Mouse (Mus musculus) kidney, embryonic 14.5 days (tissue): Measurements from ENCODE around the gene Serpinc1. TPM values are rescaled to one million over a fixed set of nuclear protein-coding genes. Genes with fewer than 3 reads are reported as not detected.

Source experiments
- ATAC-seq: fragments of 200-750 bp; cut with Nextera tagmentation; 2 replicates; pipeline ENCODE4 v1.8.0; 2017; ENCODE audit warnings: moderate number of reproducible peaks, mild to moderate bottlenecking, moderate TSS enrichment, moderate library complexity; ENCODE audit not compliant: low FRiP score, low TSS enrichment
- H3K27ac ChIP-seq: fragments of 300-500 bp; sonication (generic); 2 replicates; pipeline ENCODE4 v1.5.1; 2014; ENCODE audit warnings: low read depth, mild to moderate bottlenecking, low read length, moderate library complexity, mixed read lengths
- H3K27me3 ChIP-seq: fragments of 300-500 bp; sonication (generic); 2 replicates; pipeline ENCODE4 v1.6.1; 2014; ENCODE audit warnings: mild to moderate bottlenecking, low read length; ENCODE audit not compliant: control insufficient read depth, insufficient read depth
- H3K36me3 ChIP-seq: fragments of 300-500 bp; sonication (generic); 2 replicates; pipeline ENCODE4 v1.6.1; 2014; ENCODE audit warnings: low read length, mixed read lengths; ENCODE audit not compliant: control insufficient read depth, insufficient read depth
- H3K4me1 ChIP-seq: fragments of 300-500 bp; sonication (generic); 2 replicates; pipeline ENCODE4 v1.6.1; 2014; ENCODE audit warnings: low read length, mixed read lengths; ENCODE audit not compliant: control insufficient read depth, insufficient read depth
- H3K4me2 ChIP-seq: fragments of 300-500 bp; sonication (generic); replicated peaks from 2 replicates; pipeline ENCODE4 v1.6.1; 2014; ENCODE audit warnings: low read depth, mild to moderate bottlenecking, low read length
- H3K4me3 ChIP-seq: fragments of 300-500 bp; sonication (generic); 2 replicates; pipeline ENCODE4 v1.5.1; 2014; ENCODE audit warnings: mild to moderate bottlenecking, low read length
- H3K9ac ChIP-seq: fragments of 300-500 bp; sonication (generic); 2 replicates; pipeline ENCODE4 v1.6.1; 2014; ENCODE audit warnings: low read depth, mild to moderate bottlenecking, low read length, moderate library complexity
- H3K9me3 ChIP-seq: fragments of 300-500 bp; sonication (generic); 2 replicates; pipeline ENCODE4 v1.6.1; 2016; ENCODE audit warnings: low read length; ENCODE audit not compliant: control insufficient read depth
- WGBS: fragments of 180-500 bp; shearing (Covaris S2); extraction: QIAGEN DNeasy Blood & Tissue Kit; methylation state at CpG from one replicate; pipeline ENCODE4 v1.1.7; 2014; 5-methylcytosine and 5-hydroxymethylcytosine counted together
- polyA plus RNA-seq: library from polyadenylated mRNA; unstranded; fragments of >200 nt; fragmentation: Nextera tagmentation; extraction: Ambion mirVana; gene quantifications from 2 replicates; pipeline ENCODE4 v1.2.1, GENCODE M21; 2014

Gene Serpinc1
- polyA plus RNA-seq: 1.9 and 2.2 TPM in 2 replicates

DNA sequence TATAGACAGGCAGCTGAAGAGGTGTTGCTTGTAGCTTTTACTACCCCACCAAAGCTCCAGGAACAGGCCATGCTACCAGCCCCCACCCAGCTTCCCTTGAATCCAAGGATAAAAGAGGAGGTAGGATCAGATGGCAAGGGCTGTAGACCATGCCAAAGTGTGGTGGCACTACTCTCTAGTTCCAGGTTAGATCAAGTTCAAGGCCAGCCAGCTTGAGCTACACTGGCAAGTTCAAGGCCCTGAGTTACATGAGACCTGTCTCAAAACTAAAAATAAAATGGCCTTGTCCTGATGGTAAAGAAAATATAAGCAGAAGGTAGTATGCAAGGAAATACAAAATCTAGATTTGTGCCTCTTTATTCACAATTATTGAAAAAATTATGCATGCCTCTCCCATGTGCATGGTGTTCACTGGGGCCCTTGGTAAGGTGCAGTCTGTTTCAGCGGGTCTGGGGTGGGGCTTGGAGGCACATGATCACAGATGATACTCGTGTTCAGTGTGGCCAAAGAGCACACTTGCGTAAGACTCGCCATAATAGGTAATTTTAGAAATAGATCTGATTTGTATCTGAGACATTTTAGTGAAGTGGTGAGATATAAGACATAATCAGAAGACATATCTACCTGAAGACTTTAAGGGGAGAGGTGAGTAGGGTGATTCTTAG lies at the start of gene Serpinc1:
TSS of gene Serpinc1 (plus strand) at position 515 of the 665 bp plus-strand sequence.
- Histone ChIP-seq H3K27ac (no peak within 1 kb of the TSS), H3K9ac (no peak within 1 kb of the TSS), H3K4me2 (no peak within 1 kb of the TSS), H3K9me3 (no peaks in the 10 kb centered on the region), H3K27me3 (no peaks in the 10 kb centered on the region), H3K36me3 (peaks cover 6% of the 10 kb centered on the region; the same call in 1 of the 2 replicates), H3K4me1 (0 out of 2 replicates have a peak, but pooled peaks cover 7% of the 10 kb centered on the region), H3K4me3 (no peak within 1 kb of the TSS)
- no peak for ATAC-seq
- WGBS: 86% methylated on average over 4 of the region's 4 CpGs

DNA sequence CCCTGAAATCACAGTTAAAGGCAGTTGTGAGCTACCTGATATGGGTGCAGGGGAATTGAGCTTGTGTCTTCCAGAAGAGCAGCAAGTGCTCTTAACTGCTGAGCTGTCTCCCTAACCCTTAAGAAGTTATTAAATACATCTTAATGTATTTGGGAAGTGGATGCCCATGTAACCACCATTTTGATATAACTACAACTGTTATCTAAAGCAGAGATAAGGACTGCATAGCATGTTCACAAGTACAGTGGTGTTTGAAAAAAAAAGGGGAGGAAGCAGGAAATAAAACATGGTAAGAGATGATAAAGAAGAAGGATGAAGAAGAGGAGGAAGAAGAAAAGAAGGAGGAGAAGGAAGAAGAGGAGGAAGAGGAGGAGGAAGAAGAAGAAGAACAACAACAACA lies 47.1 kb upstream of the Serpinc1 start:
- H3K27me3 ChIP-seq: no peaks in the 10 kb centered on the region
- H3K4me3 ChIP-seq: no peak overlapping the region
- no peak overlapping the region for H3K27ac ChIP-seq
- no peak overlapping the region for H3K9ac ChIP-seq
- H3K4me1 ChIP-seq: no peaks in the 10 kb centered on the region
- H3K4me2 ChIP-seq: no peak overlapping the region
- H3K9me3 ChIP-seq: no peaks in the 10 kb centered on the region
- H3K36me3 ChIP-seq: peaks cover 22% of the 10 kb centered on the region
- ATAC-seq: no peak

DNA sequence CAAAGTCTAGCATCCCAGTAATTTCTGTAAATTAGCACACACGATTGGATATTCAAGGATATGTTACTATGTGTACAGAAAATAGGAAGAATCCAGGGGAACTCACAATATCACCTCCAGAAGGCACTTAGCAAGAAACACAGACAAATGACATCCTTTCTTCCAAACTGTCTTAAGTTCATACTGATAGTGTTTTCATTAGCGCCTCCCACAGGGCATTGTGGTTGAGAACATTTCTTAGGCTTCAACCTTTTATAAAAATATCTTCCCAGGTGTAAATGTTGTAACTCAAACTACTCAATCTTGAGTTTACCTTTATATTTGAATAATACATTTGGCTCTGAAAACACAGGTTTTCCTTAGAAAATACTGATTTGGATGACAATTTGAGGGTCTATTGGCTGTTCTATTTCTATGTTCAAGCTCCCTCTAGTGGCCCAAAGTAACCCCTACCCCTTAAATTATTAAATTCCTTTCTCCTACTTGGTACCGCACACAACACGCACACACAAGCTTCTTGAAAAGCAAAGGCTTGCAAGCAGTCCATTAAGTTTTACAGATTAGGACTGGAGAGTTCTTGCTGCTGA lies 44.4 kb upstream of the Serpinc1 start:
- H3K36me3 ChIP-seq: peaks cover 35% of the 10 kb centered on the region

DNA sequence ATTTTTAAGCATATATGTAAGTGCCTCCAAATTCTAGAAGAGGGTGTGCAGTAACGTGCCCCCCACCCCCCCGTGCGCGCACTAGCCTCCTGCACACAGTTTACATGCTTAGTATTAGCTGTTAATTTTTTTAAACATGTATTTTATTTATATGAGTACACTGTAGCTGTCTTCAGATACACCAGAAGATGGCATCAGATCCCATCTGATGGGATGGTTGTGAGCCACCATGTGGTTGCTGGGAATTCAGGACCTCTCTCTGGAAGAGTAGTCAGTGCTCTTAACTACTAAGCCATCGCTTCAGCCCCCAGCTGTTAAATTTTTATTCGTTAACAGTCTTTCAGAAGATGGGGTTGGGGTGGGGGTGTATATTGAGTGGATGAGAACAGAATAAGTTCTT lies 42.8 kb upstream of the Serpinc1 start:
- no peaks in the 10 kb centered on the region for H3K9me3 ChIP-seq
- H3K4me1 ChIP-seq: no peaks in the 10 kb centered on the region
- no peak overlapping the region for H3K4me3 ChIP-seq
- H3K27me3 ChIP-seq: no peaks in the 10 kb centered on the region
- no peak overlapping the region for H3K4me2 ChIP-seq
- ATAC-seq: peak; percentile 49; the same call in 1 of the 2 replicates
- H3K27ac ChIP-seq: no peak overlapping the region
- H3K36me3 ChIP-seq: peaks cover 40% of the 10 kb centered on the region
- no peak overlapping the region for H3K9ac ChIP-seq
- WGBS: 92% methylated on average over 6 of the region's 6 CpGs

More for the DNA sequence above, 44.4 kb upstream of the Serpinc1 start:
- H3K27me3 ChIP-seq: no peaks in the 10 kb centered on the region
- no peak for ATAC-seq
- H3K27ac ChIP-seq: no peak overlapping the region
- no peaks in the 10 kb centered on the region for H3K9me3 ChIP-seq
- no peak overlapping the region for H3K4me2 ChIP-seq
- WGBS: 74% methylated on average over 4 of the region's 4 CpGs
- no peaks in the 10 kb centered on the region for H3K4me1 ChIP-seq
- H3K9ac ChIP-seq: no peak overlapping the region
- H3K4me3 ChIP-seq: no peak overlapping the region

DNA sequence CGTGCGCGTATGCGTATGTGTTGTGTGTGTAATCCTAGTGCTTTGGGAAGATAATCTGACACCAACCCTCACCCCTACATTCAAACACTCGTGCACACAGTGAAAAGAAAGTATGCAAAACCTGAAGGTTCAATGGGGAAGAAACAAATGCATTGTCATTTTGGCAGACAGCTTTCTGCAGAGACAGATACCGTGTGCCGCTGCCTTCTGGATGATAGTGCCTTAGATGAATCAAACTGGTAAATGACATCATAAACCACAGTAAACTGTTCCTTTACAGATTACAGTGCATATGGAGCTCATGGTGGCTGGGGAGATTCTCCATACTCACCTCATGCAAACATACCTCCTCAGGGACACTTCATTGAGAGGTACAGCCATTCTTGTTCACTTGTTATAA lies 15.2 kb upstream of the Serpinc1 start:
- 94% methylated on average over 7 of the region's 7 CpGs for WGBS
- H3K4me3 ChIP-seq: no peak overlapping the region
- peaks cover 77% of the 10 kb centered on the region for H3K36me3 ChIP-seq

DNA sequence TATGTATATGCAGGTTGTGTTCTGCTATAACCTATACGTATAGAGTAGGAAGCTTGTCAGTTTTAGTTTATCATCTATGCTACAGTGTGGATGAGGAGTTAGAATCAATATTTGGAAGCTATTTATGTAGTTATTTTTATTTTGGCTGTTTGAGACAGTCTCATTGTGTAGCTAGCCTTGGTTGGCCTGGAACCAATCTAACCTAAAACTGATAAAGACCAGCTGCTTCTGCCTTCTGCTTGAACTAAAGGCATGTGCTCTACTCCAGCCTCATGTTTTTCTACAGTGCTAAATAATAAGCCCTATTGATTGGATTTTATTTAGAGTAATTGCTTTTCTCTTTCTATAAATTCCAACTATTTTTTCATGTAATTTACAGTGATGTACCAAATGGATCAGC lies 11.1 kb upstream of the Serpinc1 start:
- no peak for ATAC-seq
- H3K4me3 ChIP-seq: no peak overlapping the region
- H3K27me3 ChIP-seq: no peaks in the 10 kb centered on the region
- H3K4me1 ChIP-seq: no peaks in the 10 kb centered on the region
- WGBS: 91% methylated on average over 1 of the region's 1 CpGs
- no peak overlapping the region for H3K9ac ChIP-seq
- H3K9me3 ChIP-seq: no peaks in the 10 kb centered on the region
- H3K36me3 ChIP-seq: peaks cover 81% of the 10 kb centered on the region
- H3K4me2 ChIP-seq: no peak overlapping the region
- no peak overlapping the region for H3K27ac ChIP-seq

More for the DNA sequence above, 15.2 kb upstream of the Serpinc1 start:
- Histone ChIP-seq H3K4me1 (no peaks in the 10 kb centered on the region), H3K4me2 (no peak overlapping the region), H3K27ac (no peak overlapping the region), H3K27me3 (no peaks in the 10 kb centered on the region), H3K9ac (no peak overlapping the region), H3K9me3 (no peaks in the 10 kb centered on the region)
- no peak for ATAC-seq

DNA sequence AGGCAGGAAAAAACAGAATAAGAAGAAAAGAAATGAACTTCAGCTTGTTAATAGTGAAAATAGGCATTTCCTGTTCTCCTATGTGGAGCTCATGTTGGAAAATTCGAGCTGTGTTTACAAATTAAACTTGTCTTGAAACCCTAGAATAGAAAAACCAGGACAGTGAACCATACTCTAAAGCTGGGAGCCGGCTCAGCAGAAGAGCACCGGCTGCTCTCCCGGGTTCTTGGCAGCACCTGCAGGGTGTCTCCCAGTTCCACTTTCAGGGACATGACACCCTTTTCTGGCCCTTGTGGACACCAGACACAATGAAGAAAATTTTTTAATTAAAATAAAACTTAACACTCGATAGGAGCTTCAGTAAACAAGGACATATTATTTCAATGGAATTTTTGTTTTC lies 9.7 kb upstream of the Serpinc1 start:
- Histone ChIP-seq H3K4me2 (no peak overlapping the region), H3K9me3 (no peaks in the 10 kb centered on the region), H3K4me1 (no peaks in the 10 kb centered on the region), H3K27me3 (no peaks in the 10 kb centered on the region), H3K9ac (no peak overlapping the region), H3K4me3 (no peak overlapping the region), H3K27ac (no peak overlapping the region), H3K36me3 (peaks cover 71% of the 10 kb centered on the region)
- ATAC-seq: no peak
- 67% methylated on average over 5 of the region's 5 CpGs for WGBS

DNA sequence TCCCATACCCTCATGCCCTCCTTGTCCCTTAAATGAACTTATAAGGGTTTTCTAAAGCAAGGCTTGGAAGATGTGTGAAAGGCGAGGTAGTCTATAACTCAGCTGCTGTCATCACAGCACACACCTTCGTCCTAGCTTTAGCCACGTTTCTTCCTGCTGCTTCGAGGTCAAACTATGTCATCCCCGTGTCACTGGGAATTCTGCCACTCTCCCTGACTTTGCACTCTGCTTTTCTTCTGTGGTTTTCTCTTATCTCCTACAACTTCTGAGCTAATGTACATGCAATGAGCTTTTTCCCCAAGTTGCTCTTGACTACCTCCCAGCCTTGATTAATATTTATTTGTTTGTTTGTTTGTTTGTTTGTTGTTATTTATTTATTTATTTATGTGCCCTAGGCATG lies 1.6 kb downstream of the Serpinc1 start:
- 54% methylated on average over 5 of the region's 5 CpGs for WGBS
- no peak for ATAC-seq
- H3K4me3 ChIP-seq: no peak overlapping the region
- no peaks in the 10 kb centered on the region for H3K27me3 ChIP-seq
- H3K4me1 ChIP-seq: 0 out of 2 replicates have a peak, but pooled peaks cover 7% of the 10 kb centered on the region
- peaks cover 3% of the 10 kb centered on the region; the same call in 1 of the 2 replicates for H3K36me3 ChIP-seq
- H3K9me3 ChIP-seq: no peaks in the 10 kb centered on the region
- no peak overlapping the region for H3K4me2 ChIP-seq
- no peak overlapping the region for H3K9ac ChIP-seq
- H3K27ac ChIP-seq: no peak overlapping the region

DNA sequence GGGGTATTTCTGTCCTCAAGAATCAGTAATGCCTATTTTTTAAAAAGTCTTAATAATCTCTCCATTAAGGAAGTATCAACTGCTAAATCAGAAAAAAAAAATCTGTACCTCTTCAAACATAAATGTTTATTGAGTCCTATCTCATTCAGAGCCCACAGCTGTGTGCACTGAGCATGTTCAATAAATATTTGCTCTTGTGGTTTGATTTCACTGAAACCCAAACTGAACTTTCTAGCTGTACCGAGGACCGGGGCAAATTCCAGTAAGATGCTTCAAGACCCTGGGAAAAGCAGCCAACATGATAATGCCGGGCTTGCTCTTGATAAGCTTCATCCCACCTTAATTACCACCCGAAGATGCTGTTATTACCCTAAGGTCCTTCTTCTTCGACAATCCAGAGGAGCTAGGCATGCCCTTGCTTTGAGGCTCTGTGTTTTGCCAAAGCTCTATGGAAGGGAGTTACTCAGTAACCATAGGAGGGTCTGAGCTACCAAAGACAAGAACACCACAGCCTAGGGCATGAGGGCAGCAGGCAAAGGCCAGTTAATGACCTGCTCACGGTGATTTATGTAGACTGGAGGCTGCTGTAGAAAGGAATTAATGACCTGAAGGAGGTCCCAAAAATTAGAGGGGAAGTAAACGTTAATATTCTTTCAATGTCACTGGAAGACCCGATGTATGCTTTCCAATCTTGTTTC lies 2.3 kb downstream of the Serpinc1 start:
- H3K4me1 ChIP-seq: 0 out of 2 replicates have a peak, but pooled peaks cover 7% of the 10 kb centered on the region

More for the DNA sequence above, 2.3 kb downstream of the Serpinc1 start:
- ATAC-seq: peak; percentile 71; the same call in 1 of the 2 replicates
- Histone ChIP-seq H3K27me3 (no peaks in the 10 kb centered on the region), H3K27ac (no peak overlapping the region), H3K9ac (no peak overlapping the region), H3K4me3 (no peak overlapping the region), H3K9me3 (no peaks in the 10 kb centered on the region), H3K36me3 (no peaks in the 10 kb centered on the region), H3K4me2 (no peak overlapping the region; the same call in 1 of the 2 replicates)
- 41% methylated on average over 8 of the region's 8 CpGs for WGBS
